Mouse (Mus musculus) ES-E14 (cell line): Measurements from ENCODE around the gene Hacd3.
A peak's percentile ranks its signal among the peaks of the same experiment; 100 is the strongest.
"Not testable (repeated sequence)": the region's sequence is repeated elsewhere in the genome, so short reads cannot be mapped to it uniquely, and the experiment has no call there.

Experiments
- CHD2 ChIP-seq: IDR thresholded peaks from 2 replicates; pipeline ENCODE4 v1.6.1; 2014; ENCODE audit warnings: mild to moderate bottlenecking, low read depth, low read length, inconsistent platforms
- HCFC1 ChIP-seq: IDR thresholded peaks from 2 replicates; pipeline ENCODE4 v1.6.1; 2012; ENCODE audit warnings: low read length, inconsistent platforms, borderline replicate concordance; ENCODE audit not compliant: insufficient read depth
- MAFK ChIP-seq: IDR thresholded peaks from 2 replicates; pipeline ENCODE4 v1.6.1; 2014; ENCODE audit warnings: mild to moderate bottlenecking, low read depth, low read length, inconsistent platforms; ENCODE audit not compliant: insufficient read depth
- ZC3H11A ChIP-seq: IDR thresholded peaks from 2 replicates; pipeline ENCODE4 v1.6.1; 2012; ENCODE audit warnings: low read depth, mild to moderate bottlenecking, inconsistent platforms, low read length, borderline replicate concordance
- ZNF384 ChIP-seq: IDR thresholded peaks from 2 replicates; pipeline ENCODE4 v1.6.1; 2012; ENCODE audit warnings: low read depth, low read length, inconsistent platforms

GRCm38 (mm10) chr9:65031355-65031754 lies 9.9 kb upstream of the Hacd3 start:
- TF ChIP-seq MAFK, CHD2, HCFC1, ZC3H11A: not testable (repeated sequence)
- peak; percentile 76 for TF ChIP-seq ZNF384
